In the genomic region with DNA sequence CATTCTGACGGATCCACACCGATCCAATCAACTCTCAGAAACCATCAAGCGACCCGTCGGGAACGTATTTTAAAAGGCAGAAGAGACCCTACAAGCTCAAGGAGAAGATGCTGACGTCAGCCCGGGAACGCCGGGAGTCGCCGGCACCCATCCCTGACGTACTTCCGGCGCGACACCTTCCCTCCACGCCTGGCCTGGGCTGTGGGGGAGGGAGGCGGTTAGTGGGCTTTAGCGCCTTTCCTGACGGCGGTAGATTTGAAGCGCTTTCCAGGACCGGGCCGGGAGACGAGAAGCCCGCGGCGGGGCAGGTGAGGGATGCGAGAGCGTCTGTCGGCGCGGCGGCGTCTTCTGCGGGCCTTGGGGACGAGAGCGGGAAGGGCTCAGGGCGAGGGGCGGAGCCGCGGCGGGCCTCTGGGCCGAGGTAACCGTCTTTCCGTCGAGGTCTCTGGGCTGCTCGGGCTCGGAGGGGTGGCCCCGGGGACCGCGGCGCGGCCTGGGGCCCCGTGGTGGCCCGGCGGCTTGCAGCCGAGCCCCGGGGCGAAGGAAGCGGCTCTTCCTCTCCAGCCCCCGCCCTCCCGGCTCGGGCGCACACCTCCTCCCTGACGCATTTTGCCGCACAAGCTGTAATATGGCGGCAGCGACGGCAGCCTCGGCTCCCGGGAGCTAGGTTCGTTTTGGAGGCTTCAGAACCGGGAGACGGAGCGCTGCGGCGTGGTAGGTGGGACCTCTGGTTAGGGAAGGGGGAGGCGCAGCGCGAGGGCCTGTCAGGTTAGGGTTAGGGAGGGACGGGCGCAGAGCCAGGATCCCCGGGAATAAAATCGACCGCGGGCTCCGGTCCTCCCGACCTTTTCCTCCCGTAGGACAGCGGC, we compare ENCODE assay signal across 8 mouse cellular contexts. TPM values are rescaled to one million over a fixed set of nuclear protein-coding genes. Genes with fewer than 3 reads are reported as not detected.
DNase-seq lines count a peak whose midpoint lies in the region; ATAC-seq lines count a peak whose summit lies in the region.

No protein-coding gene starts in this region.

- under 1% methylated on average over 89 of the region's 91 CpGs for WGBS in heart, embryonic 14.5 days
- WGBS in liver, embryonic 13.5 days (ENCODE audit: insufficient replicate concordance): under 1% methylated on average over 91 of the region's 91 CpGs
- WGBS in stomach, embryonic 16.5 days: under 1% methylated on average over 79 of the region's 91 CpGs

- H3K9me3 ChIP-seq in heart, embryonic 14.5 days (ENCODE audit: control insufficient read depth, low read length): no peaks in the 10 kb centered on the region
- H3K9me3 ChIP-seq in liver, embryonic 13.5 days (replicated peaks): no peaks in the 10 kb centered on the region
- H3K9me3 ChIP-seq in stomach, embryonic 16.5 days (replicated peaks; ENCODE audit: control insufficient read depth, low read length): no peaks in the 10 kb centered on the region

- peak; percentile 95 for DNase-seq in CD4-positive, CD25-positive, alpha-beta regulatory T cell, adult 2 months (ENCODE audit: low read depth, low spot score)
- peak; percentile 55 for DNase-seq in fibroblast of lung, adult 2 months (ENCODE audit: low read depth)
- peak; percentile 95 for DNase-seq in kidney, postnatal 14 days
- peak; percentile 84 for DNase-seq in liver, embryonic 13.5 days
- peak; percentile 97 for DNase-seq in neural tube, embryonic 10.5 days (ENCODE audit: extremely low spot score, low spot score)

- no peaks in the 10 kb centered on the region for H3K36me3 ChIP-seq in heart, embryonic 14.5 days (ENCODE audit: control insufficient read depth, insufficient read depth, low read length)
- no peaks in the 10 kb centered on the region; the same call in 1 of the 2 replicates for H3K36me3 ChIP-seq in liver, embryonic 13.5 days
- no peaks in the 10 kb centered on the region for H3K36me3 ChIP-seq in stomach, embryonic 16.5 days (ENCODE audit: control insufficient read depth, insufficient read depth, low read length)

- H3K27me3 ChIP-seq in heart, embryonic 14.5 days (ENCODE audit: control insufficient read depth, insufficient read depth, low read length): no peaks in the 10 kb centered on the region
- H3K27me3 ChIP-seq in liver, embryonic 13.5 days: peaks cover 19% of the 10 kb centered on the region
- 0 out of 2 replicates have a peak, but pooled peaks cover 5% of the 10 kb centered on the region for H3K27me3 ChIP-seq in stomach, embryonic 16.5 days (ENCODE audit: control insufficient read depth, insufficient read depth, low read length)

- H3K27ac ChIP-seq in brown adipose tissue, adult 24 weeks (replicated peaks; ENCODE audit: low read depth, low read length): peak overlapping the region; percentile 95
- peak overlapping the region; percentile 81 to 91 for H3K27ac ChIP-seq in heart, embryonic 14.5 days (replicated peaks in 1 of 2; ENCODE audit: control insufficient read depth in 1 of 2, insufficient read depth in 1 of 2, low read depth in 2 of 2, low read length in 2 of 2)
- peak overlapping the region; percentile 84 for H3K27ac ChIP-seq in liver, embryonic 13.5 days
- H3K27ac ChIP-seq in stomach, embryonic 16.5 days (ENCODE audit: low read length): peak overlapping the region; percentile 92

- H3K9ac ChIP-seq in heart, embryonic 14.5 days (ENCODE audit: low read length): peak overlapping the region; percentile 94
- peak overlapping the region; percentile 94 for H3K9ac ChIP-seq in liver, embryonic 13.5 days
- peak overlapping the region; percentile 93 for H3K9ac ChIP-seq in stomach, embryonic 16.5 days (ENCODE audit: low read length)

- peak overlapping the region; percentile 96 for H3K4me3 ChIP-seq in brown adipose tissue, adult 24 weeks (ENCODE audit: insufficient read depth, low read depth, low read length)
- peak overlapping the region; percentile 92 to 93 for H3K4me3 ChIP-seq in heart, embryonic 14.5 days (ENCODE audit: control insufficient read depth in 1 of 2, insufficient read depth in 1 of 2, low read depth in 1 of 2, low read length in 2 of 2)
- peak overlapping the region; percentile 96 for H3K4me3 ChIP-seq in liver, embryonic 13.5 days (replicated peaks)
- H3K4me3 ChIP-seq in stomach, embryonic 16.5 days (replicated peaks; ENCODE audit: low read length): peak overlapping the region; percentile 97

- H3K4me1 ChIP-seq in brown adipose tissue, adult 24 weeks (ENCODE audit: control insufficient read depth, insufficient read depth, insufficient read length, low read length): no peaks in the 10 kb centered on the region; the same call in 1 of the 2 replicates
- H3K4me1 ChIP-seq in heart, embryonic 14.5 days (ENCODE audit: control insufficient read depth in 2 of 2, insufficient read depth in 2 of 2, low read length in 2 of 2): peaks cover 0 to 11% of the 10 kb centered on the region in 2 experiments; a peak in 2 of 4 replicates
- H3K4me1 ChIP-seq in liver, embryonic 13.5 days (replicated peaks): peaks cover 26% of the 10 kb centered on the region
- H3K4me1 ChIP-seq in stomach, embryonic 16.5 days (ENCODE audit: control insufficient read depth, insufficient read depth, low read length): peaks cover 4% of the 10 kb centered on the region; the same call in 1 of the 2 replicates

- ATAC-seq in heart, embryonic 14.5 days (ENCODE audit: insufficient number of reproducible peaks, insufficient read depth, low FRiP score, low read depth): peak; percentile 85
- ATAC-seq in liver, embryonic 13.5 days (ENCODE audit: low read depth): peak; percentile 88
- ATAC-seq in stomach, embryonic 16.5 days (ENCODE audit: insufficient read depth, low FRiP score): peak; percentile 96

- H3K4me2 ChIP-seq in heart, embryonic 14.5 days (ENCODE audit: low read length): peak overlapping the region; percentile 86
- H3K4me2 ChIP-seq in liver, embryonic 13.5 days: peak overlapping the region; percentile 83
- H3K4me2 ChIP-seq in stomach, embryonic 16.5 days (ENCODE audit: low read depth, low read length): peak overlapping the region; percentile 82

RNA-seq across cellular contexts. Expression of gene Ppig, which starts 0.5 kb away (rescaled TPM):
- polyA plus RNA-seq in brown adipose tissue, adult 24 weeks (2012; ENCODE audit: insufficient read depth, insufficient read length, missing spikeins): 41.1 and 66.3 TPM in 2 replicates
- polyA plus RNA-seq in heart, embryonic 14.5 days (2014; fragmentation: Nextera tagmentation; extraction: Ambion mirVana): 64.9 and 77.0 TPM in 2 replicates
- polyA plus RNA-seq in liver, embryonic 13.5 days (2015; fragmentation: Nextera tagmentation; extraction: Ambion mirVana): 79.7 and 100 TPM in 2 replicates
- polyA plus RNA-seq in stomach, embryonic 16.5 days (2015; fragmentation: Nextera tagmentation; extraction: Ambion mirVana): 117 and 133 TPM in 2 replicates

RNA-seq across cellular contexts. Expression of gene Fastkd1, which starts 9.6 kb away (rescaled TPM):
- 24.0 and 34.9 TPM in 2 replicates for polyA plus RNA-seq in brown adipose tissue, adult 24 weeks (2012; ENCODE audit: insufficient read depth, insufficient read length, missing spikeins)
- polyA plus RNA-seq in heart, embryonic 14.5 days (2014; fragmentation: Nextera tagmentation; extraction: Ambion mirVana): 24.0 and 24.8 TPM in 2 replicates
- 4.1 and 6.0 TPM in 2 replicates for polyA plus RNA-seq in liver, embryonic 13.5 days (2015; fragmentation: Nextera tagmentation; extraction: Ambion mirVana)
- 11.0 and 11.1 TPM in 2 replicates for polyA plus RNA-seq in stomach, embryonic 16.5 days (2015; fragmentation: Nextera tagmentation; extraction: Ambion mirVana)

RNA-seq across cellular contexts. Expression of gene Klhl41, which starts 53.0 kb away (rescaled TPM):
- polyA plus RNA-seq in brown adipose tissue, adult 24 weeks (2012; ENCODE audit: insufficient read depth, insufficient read length, missing spikeins): 6.1 and 12.2 TPM in 2 replicates
- 23.2 and 28.0 TPM in 2 replicates for polyA plus RNA-seq in heart, embryonic 14.5 days (2014; fragmentation: Nextera tagmentation; extraction: Ambion mirVana)
- 0.42 and 0.43 TPM in 2 replicates for polyA plus RNA-seq in liver, embryonic 13.5 days (2015; fragmentation: Nextera tagmentation; extraction: Ambion mirVana)
- polyA plus RNA-seq in stomach, embryonic 16.5 days (2015; fragmentation: Nextera tagmentation; extraction: Ambion mirVana): 0.40 and 7.0 TPM in 2 replicates

Comparison
In these comparisons a context has a peak if more than half of its experiments do, and no peak if none do; other contexts are left out.
1. Peak in every context shown above with its lines: DNase-seq, ATAC-seq, H3K4me3 ChIP-seq and H3K27ac ChIP-seq.